Mouse (Mus musculus) ovary, adult 2 months (tissue): ENCODE results near the gene Patl2. TPM values are rescaled to one million over a fixed set of nuclear protein-coding genes. Genes with fewer than 3 reads are reported as not detected.

Experiments
- polyA plus RNA-seq: library from polyadenylated mRNA; depleted of rRNA; stranded (reverse); fragments of >200 nt; gene quantifications from 2 replicates; pipeline ENCODE4 v1.2.3, GENCODE M21; 2012; rRNA removed

The Patl2 gene
- polyA plus RNA-seq: 1.7 and 2.3 TPM in 2 replicates

DNA sequence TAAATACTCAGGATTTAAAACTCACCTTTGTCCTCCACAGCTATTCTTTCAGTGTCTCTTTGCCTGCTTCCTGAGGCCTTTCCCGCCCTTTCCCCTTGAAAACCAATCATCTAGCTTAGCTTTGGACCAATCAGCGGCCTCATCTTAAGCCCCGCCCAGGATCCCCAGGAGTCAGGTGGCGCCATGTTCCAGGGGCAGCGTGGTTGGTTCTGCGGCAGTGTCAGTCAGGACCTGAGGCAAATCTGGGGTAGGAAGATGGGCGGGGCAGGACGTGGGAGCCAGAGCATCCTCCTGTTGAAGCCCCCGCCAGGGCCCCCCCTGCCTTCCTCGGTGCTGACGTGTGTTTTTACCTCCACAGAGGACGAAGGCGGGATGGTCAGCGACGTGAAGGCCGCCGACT lies at the start of gene Patl2, which contains the start of gene Terb2:
Gene Patl2, minus strand, starts transcription at position 84 of the 400 bp plus-strand sequence.
Gene Terb2, plus strand, starts transcription at position 167 of the 400 bp plus-strand sequence.

DNA sequence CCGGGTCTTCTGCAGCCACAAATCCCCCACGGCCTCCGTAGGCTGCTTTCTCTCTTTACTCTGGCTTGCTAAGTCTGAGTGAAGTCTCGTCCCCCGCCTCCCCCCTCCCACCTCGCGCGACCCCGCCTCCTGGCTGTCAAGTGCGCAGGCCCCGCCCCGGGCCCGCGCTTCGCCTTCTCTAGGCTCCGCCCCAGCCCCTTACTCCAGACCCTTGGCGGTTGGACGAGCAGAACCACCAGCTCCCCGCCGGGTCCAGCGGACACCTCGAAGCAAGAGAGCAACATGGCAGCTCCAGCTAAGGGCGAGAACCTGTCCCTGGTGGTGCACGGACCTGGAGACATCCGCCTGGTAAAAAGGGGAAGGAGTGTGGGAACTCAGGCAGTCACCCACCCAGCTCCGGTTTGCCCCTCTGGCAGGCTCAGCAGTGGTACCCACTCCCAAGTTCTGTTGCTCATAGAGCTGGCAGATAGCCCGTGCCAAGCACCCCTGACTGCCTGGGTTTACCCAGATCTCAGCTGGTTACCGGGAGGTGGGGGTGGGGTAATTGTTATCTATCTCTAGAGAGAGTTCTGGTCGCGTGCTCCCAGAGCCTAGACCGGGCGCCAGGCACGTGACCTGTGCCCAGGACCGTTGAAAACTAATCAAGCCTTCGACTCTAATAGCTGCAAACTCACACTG lies 48.8 kb upstream of the Patl2 start, which contains the start of gene Sord:
Gene Sord, plus strand, starts transcription at position 139 of the 678 bp plus-strand sequence.

DNA sequence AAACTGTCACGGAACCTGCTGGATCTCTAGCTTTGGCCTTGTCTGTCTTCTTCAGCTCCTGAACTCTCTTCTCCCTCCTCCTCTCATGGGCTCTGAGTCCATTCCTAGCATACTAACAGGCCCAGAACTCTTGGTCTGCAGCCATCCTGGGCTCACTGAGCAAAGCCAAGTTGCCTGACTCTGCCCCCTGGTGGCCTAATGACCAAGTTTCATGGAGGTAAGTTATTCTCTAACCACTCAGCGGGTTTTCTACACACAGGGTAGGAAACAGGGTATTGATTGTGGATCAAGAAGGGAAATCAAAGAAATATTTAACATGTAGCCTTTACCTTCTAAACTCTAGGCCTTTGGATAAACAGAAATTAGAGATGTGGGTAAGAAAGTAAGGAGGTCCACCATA lies 25.3 kb downstream of the Patl2 start, which contains the start of gene Trim69:
Gene Trim69, plus strand, starts transcription at position 21 of the 400 bp plus-strand sequence.

DNA sequence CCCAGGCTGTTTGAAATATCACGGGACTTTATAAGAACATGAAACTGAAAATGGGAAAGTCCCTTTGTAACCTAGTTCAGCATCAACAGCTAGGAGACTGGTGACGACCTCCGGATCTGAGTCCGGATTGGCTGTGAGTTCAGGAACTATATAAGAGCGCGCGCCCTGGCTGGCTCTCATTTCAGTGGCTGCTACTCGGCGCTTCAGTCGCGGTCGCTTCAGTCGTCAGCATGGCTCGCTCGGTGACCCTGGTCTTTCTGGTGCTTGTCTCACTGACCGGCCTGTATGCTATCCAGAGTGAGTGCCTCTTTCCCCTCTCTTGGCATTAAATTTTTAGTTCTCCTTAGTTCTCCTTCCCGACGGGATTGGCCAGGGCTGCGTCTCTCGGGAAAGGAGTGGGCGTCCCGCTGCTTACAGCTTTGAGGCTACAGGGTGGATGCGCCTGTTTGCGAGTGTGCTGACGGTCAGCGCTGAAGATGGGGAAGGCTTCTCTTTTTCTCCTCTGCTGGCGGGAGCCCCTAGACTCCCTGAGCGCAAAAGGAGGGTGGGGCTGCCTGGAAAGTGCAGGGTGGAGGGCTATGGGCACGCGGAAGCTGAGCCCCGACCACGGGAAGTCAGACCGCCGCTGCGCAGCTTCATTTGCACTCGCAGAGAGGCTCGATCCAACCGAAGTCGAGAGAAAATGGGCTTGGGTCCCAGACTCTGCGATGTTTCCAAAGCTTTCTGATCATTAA lies 38.3 kb downstream of the Patl2 start, which contains the start of gene B2m:
Gene B2m, plus strand, starts transcription at position 179 of the 734 bp plus-strand sequence.

DNA sequence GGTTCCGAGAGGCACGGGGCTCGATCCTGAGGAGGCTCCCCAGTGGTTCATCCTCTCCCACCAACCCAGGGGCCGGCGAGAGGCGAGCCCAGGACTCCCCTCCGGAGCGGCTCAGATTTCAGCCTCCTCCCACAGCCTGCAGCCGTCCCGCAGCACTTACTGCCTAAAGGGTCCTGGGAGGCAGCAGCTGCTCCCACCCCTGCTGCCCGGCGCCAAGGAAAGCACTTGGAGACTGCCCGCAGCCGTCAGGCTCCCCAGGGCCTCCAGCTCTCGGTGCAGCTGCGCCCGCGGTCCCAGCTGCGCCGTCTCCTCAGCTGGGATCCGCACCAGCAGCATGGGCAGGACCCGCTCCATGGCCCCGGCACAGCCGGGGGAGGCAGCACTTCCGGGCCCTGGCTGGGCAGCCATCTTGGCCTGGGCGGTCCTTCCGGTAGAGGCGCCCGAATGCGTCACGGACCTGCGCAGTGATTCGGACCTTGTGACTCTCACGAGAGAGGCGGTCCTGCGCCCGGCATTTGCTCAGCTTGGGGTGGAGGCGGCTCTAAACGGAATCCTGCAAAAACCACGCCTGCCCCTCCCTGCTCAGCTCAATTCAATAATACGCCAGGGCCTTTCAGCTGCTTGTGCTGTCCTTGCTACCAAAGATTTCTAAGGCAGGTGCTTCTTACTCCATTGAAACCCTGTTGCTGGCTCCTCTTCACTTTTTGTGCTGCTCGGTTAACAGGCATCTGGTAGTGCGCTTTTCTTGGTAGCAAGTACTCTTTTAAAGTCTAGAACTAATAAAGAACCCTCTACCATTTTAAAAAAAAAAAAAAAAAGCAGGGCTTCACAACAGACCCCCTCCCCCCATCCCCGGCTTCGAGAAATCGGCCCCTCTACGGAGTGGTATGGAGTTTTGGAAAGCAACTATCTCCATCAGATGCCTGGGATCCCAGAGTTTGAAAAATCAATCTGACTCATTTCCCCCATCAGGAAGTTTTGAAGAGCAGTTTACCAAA lies 67.7 kb downstream of the Patl2 start, which contains the start of gene Spg11:
Gene Spg11, minus strand, starts transcription at position 426 of the 998 bp plus-strand sequence.

Other genes starting within 250 kb of the Patl2 start
- gene Ctdspl2, start 230.2 kb downstream of the Patl2 start, polyA plus RNA-seq: 4.5 and 5.6 TPM in 2 replicates
- gene Mageb3, start 230.1 kb downstream of the Patl2 start, polyA plus RNA-seq: not detected in 2 replicates
- 5.6 and 7.1 TPM in 2 replicates for gene Eif3j1, start 157.6 kb downstream of the Patl2 start, polyA plus RNA-seq
- 9.5 and 11.8 TPM in 2 replicates for gene Spg11, start 67.8 kb downstream of the Patl2 start, polyA plus RNA-seq
- 290 and 301 TPM in 2 replicates for gene B2m, start 38.5 kb downstream of the Patl2 start, polyA plus RNA-seq
- gene Trim69, start 25.5 kb downstream of the Patl2 start, polyA plus RNA-seq: not detected in 2 replicates
- gene Terb2, start 83 bp upstream of the Patl2 start, polyA plus RNA-seq: not detected in 2 replicates
- 8.9 and 11.9 TPM in 2 replicates for gene Sord, start 48.6 kb upstream of the Patl2 start, polyA plus RNA-seq
- gene Duox2, start 112.3 kb upstream of the Patl2 start, polyA plus RNA-seq: 1.3 and 1.8 TPM in 2 replicates
- 2.7 and 3.2 TPM in 2 replicates for gene Duoxa2, start 112.7 kb upstream of the Patl2 start, polyA plus RNA-seq
- 0.73 and 1.3 TPM in 2 replicates for gene Duoxa1, start 127.5 kb upstream of the Patl2 start, polyA plus RNA-seq
- 0.18 and 0.28 TPM in 2 replicates for gene Duox1, start 129.5 kb upstream of the Patl2 start, polyA plus RNA-seq
- 20.1 and 24.0 TPM in 2 replicates for gene Shf, start 183.0 kb upstream of the Patl2 start, polyA plus RNA-seq
- 0.69 and 1.0 TPM in 2 replicates for gene Slc28a2, start 240.3 kb upstream of the Patl2 start, polyA plus RNA-seq